Mouse (Mus musculus) kidney, embryonic 16.5 days (tissue): ENCODE measurements around the gene Dact3. TPM values are rescaled to one million over a fixed set of nuclear protein-coding genes. Genes with fewer than 3 reads are reported as not detected.
A peak's percentile ranks its signal among the peaks of the same experiment; 100 is the strongest.

Experiments
- ATAC-seq: fragments of 200-750 bp; cut with Nextera tagmentation; 2 replicates; pipeline ENCODE4 v1.8.0; 2017; ENCODE audit warnings: moderate TSS enrichment; ENCODE audit not compliant: low FRiP score, low TSS enrichment
- H3K27ac ChIP-seq: fragments of 300-500 bp; sonication (generic); 2 replicates; pipeline ENCODE4 v1.5.1; 2014; ENCODE audit warnings: low read length
- H3K27me3 ChIP-seq: fragments of 300-500 bp; sonication (generic); 2 replicates; pipeline ENCODE4 v1.6.1; 2014; ENCODE audit warnings: low read length, control low read depth, mixed read lengths; ENCODE audit not compliant: insufficient read depth
- H3K36me3 ChIP-seq: fragments of 300-500 bp; sonication (generic); 2 replicates; pipeline ENCODE4 v1.6.1; 2014; ENCODE audit warnings: low read length, control low read depth, mixed read lengths; ENCODE audit not compliant: insufficient read depth
- H3K4me1 ChIP-seq: fragments of 300-500 bp; sonication (generic); 2 replicates; pipeline ENCODE4 v1.6.1; 2014; ENCODE audit warnings: low read length, control low read depth, mixed read lengths; ENCODE audit not compliant: insufficient read depth
- H3K4me2 ChIP-seq: fragments of 300-500 bp; sonication (generic); replicated peaks from 2 replicates; pipeline ENCODE4 v1.6.1; 2014; ENCODE audit warnings: low read depth, low read length
- H3K4me3 ChIP-seq: fragments of 300-500 bp; sonication (generic); 2 replicates; pipeline ENCODE4 v1.5.1; 2014; ENCODE audit warnings: mild to moderate bottlenecking, low read length
- H3K9ac ChIP-seq: fragments of 300-500 bp; sonication (generic); replicated peaks from 2 replicates; pipeline ENCODE4 v1.6.1; 2014; ENCODE audit warnings: low read length
- H3K9me3 ChIP-seq: fragments of 300-500 bp; sonication (generic); 2 replicates; pipeline ENCODE4 v1.6.1; 2016; ENCODE audit warnings: low read length, control low read depth
- WGBS: fragments of 180-500 bp; shearing (Covaris S2); extraction: QIAGEN DNeasy Blood & Tissue Kit; methylation state at CpG from one replicate; pipeline ENCODE4 v1.1.7; 2014; 5-methylcytosine and 5-hydroxymethylcytosine counted together
- polyA plus RNA-seq: library from polyadenylated mRNA; unstranded; fragments of >200 nt; fragmentation: Nextera tagmentation; extraction: Ambion mirVana; gene quantifications from 2 replicates; pipeline ENCODE4 v1.2.1, GENCODE M21; 2015

Dact3 gene
- polyA plus RNA-seq, 1 experiment from 2014 or later, result 2.1 TPM

DNA sequence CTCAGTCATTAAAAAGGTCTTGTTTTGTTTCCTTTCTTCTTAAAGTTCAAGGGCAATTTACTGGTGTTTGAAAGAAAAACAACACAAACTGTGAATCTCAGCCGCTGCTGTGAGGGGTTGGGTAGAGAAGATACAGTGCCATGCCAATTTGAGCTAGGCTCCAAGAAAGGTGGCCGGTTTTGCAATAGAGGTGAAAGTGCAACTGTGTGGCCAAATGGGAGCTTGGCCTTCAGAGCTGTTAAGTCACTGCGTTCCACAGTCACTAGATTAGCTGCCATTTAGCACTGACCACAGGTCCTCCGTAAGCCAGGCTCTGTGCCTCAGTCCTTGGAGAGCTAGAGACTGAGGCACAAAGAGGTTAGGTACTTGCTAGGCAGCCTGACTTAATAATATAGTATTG lies 23.5 kb upstream of the Dact3 start:
- Histone ChIP-seq H3K27me3 (no peaks in the 10 kb centered on the region), H3K27ac (no peak overlapping the region), H3K4me3 (no peak overlapping the region), H3K9ac (no peak overlapping the region), H3K4me2 (no peak overlapping the region), H3K36me3 (peaks cover 62% of the 10 kb centered on the region), H3K9me3 (no peaks in the 10 kb centered on the region), H3K4me1 (no peaks in the 10 kb centered on the region)
- ATAC-seq, result no peak
- 65% methylated on average over 4 of the region's 4 CpGs for WGBS

DNA sequence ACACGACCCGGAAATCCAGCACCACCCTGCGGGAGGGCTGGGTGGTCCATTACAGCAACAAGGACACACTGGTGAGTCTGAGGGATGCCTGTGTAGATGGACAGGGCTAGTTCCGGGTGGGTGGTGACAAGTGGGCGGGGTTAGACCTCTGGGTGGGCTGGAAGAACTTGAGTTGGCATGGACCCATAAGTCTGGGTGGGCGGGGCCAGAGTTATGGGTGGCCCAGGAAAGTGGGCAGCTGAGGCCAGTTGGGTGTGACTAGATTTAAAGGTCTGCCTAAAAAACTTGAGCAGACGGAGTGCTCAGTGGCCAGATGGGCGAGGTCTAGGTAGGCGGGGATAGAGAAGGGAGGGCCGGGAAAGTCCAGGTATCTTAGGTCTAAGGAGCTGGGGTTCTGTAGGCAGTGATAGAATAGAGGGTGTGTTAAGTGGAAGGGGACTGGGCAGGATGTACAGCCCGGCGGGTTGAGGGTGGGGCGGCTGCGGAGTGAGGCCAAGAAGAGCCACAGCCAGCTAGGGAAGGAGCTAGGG lies 21.8 kb upstream of the Dact3 start:
- Histone ChIP-seq H3K4me1 (no peaks in the 10 kb centered on the region), H3K9ac (no peak overlapping the region), H3K27ac (no peak overlapping the region), H3K27me3 (no peaks in the 10 kb centered on the region), H3K4me2 (no peak overlapping the region), H3K9me3 (no peaks in the 10 kb centered on the region), H3K36me3 (peaks cover 67% of the 10 kb centered on the region), H3K4me3 (no peak overlapping the region)
- 79% methylated on average over 14 of the region's 14 CpGs for WGBS
- no peak for ATAC-seq

DNA sequence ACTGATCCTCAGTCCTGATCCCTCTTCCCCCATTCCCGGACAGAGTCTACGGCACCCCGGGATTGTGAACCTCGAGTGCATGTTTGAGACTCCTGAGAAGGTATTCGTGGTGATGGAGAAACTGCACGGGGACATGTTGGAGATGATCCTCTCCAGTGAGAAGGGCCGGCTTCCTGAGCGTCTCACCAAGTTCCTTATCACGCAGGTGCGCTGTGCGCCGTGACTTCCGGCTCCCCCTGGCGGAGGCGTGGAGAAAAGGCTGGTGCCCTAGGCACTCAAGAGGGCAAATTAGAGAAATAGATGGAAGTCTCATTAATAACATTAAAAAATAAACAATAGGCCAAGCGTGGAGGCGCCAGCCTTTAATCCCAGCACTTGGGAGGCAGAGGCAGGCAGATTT lies 16.8 kb upstream of the Dact3 start:
- H3K36me3 ChIP-seq, result peaks cover 38% of the 10 kb centered on the region
- H3K4me1 ChIP-seq, result no peaks in the 10 kb centered on the region
- no peaks in the 10 kb centered on the region for H3K9me3 ChIP-seq
- no peak overlapping the region for H3K9ac ChIP-seq
- no peak overlapping the region; the same call in 1 of the 2 replicates for H3K4me2 ChIP-seq
- 21% methylated on average over 17 of the region's 17 CpGs for WGBS
- H3K27me3 ChIP-seq, result no peaks in the 10 kb centered on the region
- no peak overlapping the region for H3K27ac ChIP-seq
- no peak for ATAC-seq
- H3K4me3 ChIP-seq, result no peak overlapping the region

DNA sequence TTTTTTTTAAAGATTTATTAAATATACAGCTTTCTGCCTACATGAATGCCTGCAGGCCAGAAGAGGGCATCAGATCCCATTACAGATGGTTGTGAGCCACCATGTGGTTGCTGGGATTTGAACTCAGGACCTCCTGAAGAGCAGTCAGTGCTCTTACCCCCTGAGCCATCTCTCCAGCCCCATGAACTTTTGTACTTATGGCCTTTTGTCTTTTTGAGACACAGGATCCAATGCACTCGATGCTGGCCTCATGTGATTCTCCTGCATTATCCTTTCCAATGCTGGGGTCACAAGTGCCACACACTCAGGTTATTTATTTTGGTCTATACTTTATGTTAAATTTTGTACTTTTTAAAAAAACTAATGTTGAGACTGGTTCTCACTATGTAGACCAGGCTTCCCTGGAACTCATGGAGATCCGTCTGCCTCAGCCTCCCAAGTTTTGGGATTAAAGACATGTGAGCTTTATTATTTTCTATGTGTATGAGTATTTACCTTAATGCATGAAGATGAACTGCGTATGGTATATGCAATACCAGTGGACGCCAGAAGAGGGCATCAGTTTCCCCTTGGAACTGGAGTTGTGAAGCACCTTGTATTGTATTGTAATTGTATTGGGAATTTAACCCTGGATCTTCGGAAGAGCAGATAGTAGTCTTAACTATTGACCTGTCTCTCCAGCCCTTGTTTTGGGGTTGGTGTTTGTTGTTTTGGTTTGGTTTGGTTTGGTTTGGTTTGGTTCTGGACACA lies 15.0 kb upstream of the Dact3 start:
- Histone ChIP-seq H3K36me3 (peaks cover 33% of the 10 kb centered on the region), H3K27ac (no peak overlapping the region)

DNA sequence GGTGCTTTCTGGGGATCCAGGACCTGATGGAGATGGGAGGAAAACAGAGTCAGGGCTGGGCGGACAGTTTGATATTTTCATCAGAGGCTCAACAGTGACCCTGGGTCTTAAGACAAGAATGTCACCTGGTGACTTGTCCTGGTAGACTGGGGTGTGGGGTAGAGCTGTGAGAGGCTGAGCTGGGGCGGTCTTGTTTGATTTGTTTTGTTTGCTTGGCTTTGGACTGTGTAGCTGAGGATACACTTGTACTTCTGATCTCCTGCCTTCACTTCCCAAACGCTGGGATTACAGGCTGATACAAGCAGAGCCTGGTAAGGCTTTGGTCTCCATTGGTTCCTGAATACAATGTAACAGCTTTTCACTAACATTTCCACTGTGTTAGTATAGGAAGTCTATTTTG lies 7.6 kb upstream of the Dact3 start:
- no peak overlapping the region for H3K4me2 ChIP-seq
- 89% methylated on average over 3 of the region's 3 CpGs for WGBS
- no peak overlapping the region for H3K4me3 ChIP-seq
- H3K9ac ChIP-seq, result no peak overlapping the region
- no peaks in the 10 kb centered on the region; the same call in 1 of the 2 replicates for H3K4me1 ChIP-seq
- peaks cover 34% of the 10 kb centered on the region for H3K36me3 ChIP-seq
- ATAC-seq, result no peak
- H3K9me3 ChIP-seq, result no peaks in the 10 kb centered on the region
- H3K27ac ChIP-seq, result no peak overlapping the region
- no peaks in the 10 kb centered on the region for H3K27me3 ChIP-seq

More for the DNA sequence above, 15.0 kb upstream of the Dact3 start:
- H3K27me3 ChIP-seq, result no peaks in the 10 kb centered on the region
- H3K4me3 ChIP-seq, result no peak overlapping the region
- 33% methylated on average over 5 of the region's 5 CpGs for WGBS
- H3K9ac ChIP-seq, result no peak overlapping the region
- H3K9me3 ChIP-seq, result no peaks in the 10 kb centered on the region
- ATAC-seq, result no peak
- H3K4me2 ChIP-seq, result no peak overlapping the region
- H3K4me1 ChIP-seq, result no peaks in the 10 kb centered on the region

DNA sequence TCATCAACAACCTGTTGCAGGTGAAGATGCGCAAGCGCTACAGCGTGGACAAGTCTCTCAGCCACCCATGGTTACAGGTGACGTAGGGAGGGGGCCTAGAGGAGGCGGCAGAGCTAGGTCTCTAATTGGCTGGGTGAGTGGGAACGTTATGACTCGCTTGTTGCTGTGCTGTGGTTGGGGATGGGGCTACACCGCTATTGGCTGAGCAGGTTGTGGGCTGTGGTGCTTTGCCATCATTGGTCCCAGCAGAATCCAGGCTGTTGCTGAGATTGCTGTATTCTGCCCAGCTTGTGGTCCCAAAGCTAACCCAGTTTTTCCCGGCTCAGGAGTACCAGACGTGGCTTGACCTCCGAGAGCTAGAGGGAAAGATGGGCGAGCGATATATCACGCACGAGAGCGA lies 5.6 kb upstream of the Dact3 start:
- H3K27me3 ChIP-seq, result no peaks in the 10 kb centered on the region
- peak overlapping the region; percentile 22; the same call in 1 of the 2 replicates for H3K9ac ChIP-seq
- H3K4me1 ChIP-seq, result no peaks in the 10 kb centered on the region; the same call in 1 of the 2 replicates
- peaks cover 27% of the 10 kb centered on the region; the same call in 1 of the 2 replicates for H3K36me3 ChIP-seq
- H3K9me3 ChIP-seq, result no peaks in the 10 kb centered on the region
- no peak overlapping the region for H3K27ac ChIP-seq
- peak; percentile 96 for ATAC-seq
- H3K4me2 ChIP-seq, result peak overlapping the region; percentile 47
- peak overlapping the region; percentile 29 for H3K4me3 ChIP-seq
- 16% methylated on average over 16 of the region's 16 CpGs for WGBS

DNA sequence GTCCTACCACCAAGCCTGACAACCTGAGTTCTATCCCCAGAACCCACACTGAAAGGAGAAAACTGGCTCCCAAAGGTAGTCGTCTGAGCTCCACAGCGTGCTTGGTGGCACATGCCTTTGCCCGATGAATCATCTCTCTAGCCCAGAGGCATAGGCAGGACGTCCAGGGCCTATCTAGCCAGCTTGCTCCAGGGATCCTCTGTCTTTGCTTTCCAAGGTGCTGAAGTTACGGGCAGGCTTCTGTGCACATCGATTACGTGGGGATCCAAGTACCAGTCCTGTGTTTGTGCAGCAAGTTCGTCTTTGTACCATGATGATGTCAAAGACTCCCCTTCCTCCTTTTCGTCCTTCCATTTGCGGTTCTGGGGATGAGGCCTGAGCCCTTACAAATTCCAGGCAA lies 3.5 kb upstream of the Dact3 start:
- no peak overlapping the region for H3K9ac ChIP-seq
- no peak overlapping the region for H3K4me3 ChIP-seq
- ATAC-seq, result no peak
- H3K4me1 ChIP-seq, result peaks cover 8% of the 10 kb centered on the region
- peaks cover 17% of the 10 kb centered on the region; the same call in 1 of the 2 replicates for H3K36me3 ChIP-seq
- H3K9me3 ChIP-seq, result no peaks in the 10 kb centered on the region
- WGBS, result 84% methylated on average over 10 of the region's 10 CpGs
- no peaks in the 10 kb centered on the region for H3K27me3 ChIP-seq
- no peak overlapping the region for H3K27ac ChIP-seq
- no peak overlapping the region for H3K4me2 ChIP-seq

DNA sequence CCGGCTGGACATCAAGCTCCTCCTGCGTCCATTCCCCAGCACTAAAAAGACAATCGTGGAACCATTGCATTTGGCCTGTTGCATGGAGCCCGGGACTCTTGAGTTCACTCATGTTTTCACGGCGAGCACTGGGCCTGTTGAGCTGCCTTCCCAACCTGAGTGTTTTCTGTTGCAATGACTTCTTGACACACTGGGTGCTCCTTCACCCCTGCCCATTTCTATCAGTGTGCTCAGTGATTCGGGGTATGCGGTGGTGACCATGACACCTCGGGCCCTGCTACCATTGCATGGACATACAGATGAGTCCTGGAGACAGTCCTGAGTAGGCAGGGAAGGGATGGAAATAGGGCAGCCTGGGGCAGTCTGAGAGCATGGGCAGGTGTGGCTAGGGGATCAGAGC lies 2.6 kb upstream of the Dact3 start:
- Histone ChIP-seq H3K27me3 (no peaks in the 10 kb centered on the region), H3K27ac (no peak overlapping the region), H3K9me3 (no peaks in the 10 kb centered on the region), H3K4me3 (no peak overlapping the region), H3K9ac (no peak overlapping the region), H3K4me2 (no peak overlapping the region), H3K36me3 (peaks cover 17% of the 10 kb centered on the region; the same call in 1 of the 2 replicates), H3K4me1 (peaks cover 15% of the 10 kb centered on the region)
- no peak for ATAC-seq
- 94% methylated on average over 9 of the region's 9 CpGs for WGBS

DNA sequence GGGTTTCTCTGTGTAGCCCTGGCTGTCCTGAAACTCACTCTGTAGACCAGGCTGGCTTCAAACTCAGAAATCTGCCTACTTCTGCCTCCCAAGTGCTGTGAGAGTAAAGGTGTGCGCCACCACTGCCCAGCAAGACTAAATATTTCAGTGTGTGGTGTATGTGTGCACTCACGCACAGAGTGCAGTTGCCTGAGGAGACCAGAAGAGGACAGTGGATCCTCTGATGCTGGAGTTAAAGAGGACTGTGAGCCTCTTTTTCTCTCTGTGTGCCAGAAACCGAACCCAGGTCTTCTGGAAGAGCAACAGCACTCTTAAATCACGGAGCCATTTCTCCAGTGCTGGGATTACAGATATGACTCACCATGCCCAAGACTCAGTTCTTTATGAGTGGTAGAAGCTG lies 1.7 kb upstream of the Dact3 start:
- H3K9ac ChIP-seq, result no peak overlapping the region
- H3K27ac ChIP-seq, result no peak overlapping the region
- no peak overlapping the region for H3K4me2 ChIP-seq
- 94% methylated on average over 4 of the region's 4 CpGs for WGBS
- H3K9me3 ChIP-seq, result no peaks in the 10 kb centered on the region
- H3K27me3 ChIP-seq, result no peaks in the 10 kb centered on the region
- no peak overlapping the region for H3K4me3 ChIP-seq
- no peak for ATAC-seq
- peaks cover 15% of the 10 kb centered on the region for H3K4me1 ChIP-seq
- peaks cover 16% of the 10 kb centered on the region; the same call in 1 of the 2 replicates for H3K36me3 ChIP-seq

DNA sequence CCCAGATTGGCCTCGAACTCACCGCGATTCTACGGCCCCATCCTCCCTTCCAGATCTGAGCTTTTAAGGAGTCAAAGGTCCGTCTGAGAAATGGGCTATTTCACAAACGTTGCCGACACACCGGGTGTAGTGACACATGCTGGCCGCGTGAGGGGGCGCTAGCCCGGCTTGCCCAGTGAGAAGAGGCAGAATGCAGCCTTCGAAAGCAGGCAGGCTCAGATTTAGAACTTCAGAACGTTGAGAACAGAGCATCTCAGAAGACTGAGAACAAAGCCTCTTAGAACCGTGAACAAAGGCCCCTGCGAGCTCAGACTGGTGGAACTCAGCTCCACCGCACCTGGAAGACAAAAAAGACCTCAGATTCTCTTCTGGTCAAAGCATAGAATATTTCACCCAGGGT lies 927 bp upstream of the Dact3 start:
- Histone ChIP-seq H3K27ac (peak overlapping the region; percentile 93), H3K4me1 (peaks cover 15% of the 10 kb centered on the region), H3K9ac (peak overlapping the region; percentile 19), H3K4me2 (peak overlapping the region; percentile 91), H3K9me3 (no peaks in the 10 kb centered on the region), H3K4me3 (peak overlapping the region; percentile 32), H3K27me3 (no peaks in the 10 kb centered on the region), H3K36me3 (peaks cover 11% of the 10 kb centered on the region; the same call in 1 of the 2 replicates)
- WGBS, result 3% methylated on average over 17 of the region's 17 CpGs
- ATAC-seq, result no peak
